Mouse (Mus musculus): Measurements from ENCODE around the gene Psma6.

DNA sequence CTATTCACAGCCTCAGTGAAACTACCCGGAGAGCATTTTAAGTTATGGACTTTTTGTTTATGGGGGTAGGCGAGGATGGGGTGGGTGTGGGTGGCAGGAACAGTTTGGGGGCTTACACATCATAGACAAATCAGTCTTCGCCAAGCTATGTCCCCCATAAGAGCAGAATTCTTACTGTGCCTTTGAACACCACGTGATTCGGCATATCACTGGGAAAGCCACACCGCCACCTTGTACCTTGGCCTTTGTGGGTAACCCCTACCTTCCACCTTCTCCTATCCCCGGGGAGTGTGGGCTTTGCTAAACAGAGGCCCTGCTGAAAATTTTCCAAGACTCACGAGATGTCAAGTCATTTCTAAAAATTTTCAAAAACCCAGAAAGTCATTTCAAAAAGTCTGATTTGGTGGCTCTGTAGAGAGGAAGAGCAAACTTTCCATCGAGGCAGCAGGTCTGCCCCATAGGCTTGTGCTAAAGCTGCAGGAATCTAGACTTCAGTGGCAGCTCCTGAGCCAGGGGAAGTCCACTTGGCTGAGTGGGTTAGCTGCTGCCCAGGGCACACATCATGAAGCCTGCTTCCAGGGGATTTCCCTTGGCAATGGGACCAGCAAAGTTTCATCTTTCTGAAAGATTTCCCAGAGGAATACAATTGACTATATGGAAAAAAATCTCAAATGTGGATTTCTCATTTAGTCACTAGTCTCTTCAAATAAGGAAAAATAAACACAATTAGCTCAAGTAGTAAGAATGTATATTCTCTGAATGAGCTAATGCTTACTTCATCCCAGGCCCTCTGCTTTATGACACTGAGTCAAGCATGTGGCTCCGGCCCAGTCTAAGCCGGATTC, 8.9 kb downstream of the Psma6 start:
- TF ChIP-seq CEBPB (IDR thresholded peaks at IDR 0.05; ENCODE audit: insufficient read depth, poor library complexity, severe bottlenecking) (no peak), POLR2A (IDR thresholded peaks at IDR 0.05; ENCODE audit: insufficient read length, low read depth) (no peak)

All from myocyte (in vitro differentiated cells).